Mouse (Mus musculus): ENCODE data around the gene Alox5ap. TPM values are rescaled to one million over a fixed set of nuclear protein-coding genes. Genes with fewer than 3 reads are reported as not detected.

Gene Alox5ap
- polyA plus RNA-seq, 1 experiment from 2014 or later: 11.1 TPM

Small RNA genes within 50 kb of the gene (microRNA-seq; reads per million reads assigned to microRNA genes)
- gene Gm24105: not detected

Other genes with a start within 250 kb of the Alox5ap start
- 54.3 and 56.1 TPM in 2 replicates for gene Uspl1, start 80.4 kb upstream of the Alox5ap start, polyA plus RNA-seq (2015; fragmentation: Nextera tagmentation; extraction: Ambion mirVana)
- 690 and 713 TPM in 2 replicates for gene Hmgb1, start 80.3 kb upstream of the Alox5ap start, polyA plus RNA-seq (2015; fragmentation: Nextera tagmentation; extraction: Ambion mirVana)
- 2.6 and 2.7 TPM in 2 replicates for gene Medag, start 147.0 kb downstream of the Alox5ap start, polyA plus RNA-seq (2015; fragmentation: Nextera tagmentation; extraction: Ambion mirVana)
- 0.92 and 1.1 TPM in 2 replicates for gene Tex26, start 174.9 kb downstream of the Alox5ap start, polyA plus RNA-seq (2015; fragmentation: Nextera tagmentation; extraction: Ambion mirVana)